Mouse (Mus musculus): ENCODE data around the gene Gm12253. TPM values are rescaled to one million over a fixed set of nuclear protein-coding genes. Genes with fewer than 3 reads are reported as not detected.

The Gm12253 gene
- total and polyA plus RNA-seq, 3 experiments: 109 TPM; not detected in 2

DNA sequence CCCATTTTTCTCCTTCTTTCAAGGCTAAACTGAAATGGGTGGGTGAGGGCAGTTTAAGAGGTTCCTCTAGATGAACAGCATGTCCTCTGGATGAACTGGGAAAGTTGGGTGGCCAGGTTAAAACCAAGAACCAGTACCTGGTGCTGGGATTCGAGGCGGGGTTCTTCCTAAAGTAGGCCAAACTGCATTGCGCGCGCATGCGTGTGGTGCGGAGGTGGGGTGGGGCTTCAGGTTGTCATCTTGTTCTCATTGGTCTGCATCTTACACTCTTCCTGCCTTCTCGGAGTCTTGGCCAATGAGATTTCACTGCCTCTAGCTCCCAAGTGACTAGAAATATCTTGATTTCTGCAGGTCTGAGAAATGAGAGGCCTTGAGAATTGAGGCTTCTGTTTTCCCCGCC lies 20.4 kb downstream of the Gm12253 start, which contains the start of gene Lypd9:
Gene Lypd9 (minus strand): TSS at position 165 of the 400 bp plus-strand sequence.
- DNase-seq (ENCODE audit: low read depth, low spot score): no peak
- H3K9ac ChIP-seq (ENCODE audit: control insufficient read depth, low read depth, low read length, poor library complexity, severe bottlenecking): no peak within 1 kb of the TSS
- H3K4me3 ChIP-seq (ENCODE audit: control insufficient read depth in 1 of 2, insufficient read depth in 1 of 2, low read depth in 2 of 2, low read length in 2 of 2): no peak within 1 kb of the TSS
- no peaks in the 10 kb centered on the region for H3K36me3 ChIP-seq (ENCODE audit: control insufficient read depth in 1 of 2, insufficient read depth in 2 of 2, low read length in 2 of 2)
- H3K27ac ChIP-seq (ENCODE audit: control insufficient read depth, low read depth, low read length): no peak within 1 kb of the TSS
- peaks cover 4 to 8% of the 10 kb centered on the region in 2 experiments; a peak in 3 of 4 replicates for H3K27me3 ChIP-seq (ENCODE audit: control insufficient read depth in 1 of 2, insufficient read depth in 2 of 2, low read length in 2 of 2)
- no peaks in the 10 kb centered on the region for H3K4me1 ChIP-seq (ENCODE audit: control insufficient read depth in 1 of 2, insufficient read depth in 2 of 2, low read length in 2 of 2)
- TF ChIP-seq E2F4 (IDR thresholded peaks at IDR 0.05; ENCODE audit: borderline replicate concordance, low read depth, low read length) (no peak), NELFE (IDR thresholded peaks at IDR 0.05; ENCODE audit: low read depth, low read length) (no peak), USF2 (IDR thresholded peaks at IDR 0.05; ENCODE audit: borderline replicate concordance in 1 of 2, insufficient read depth in 1 of 2, low read depth in 1 of 2, low read length in 2 of 2) (no peak), SIN3A (IDR thresholded peaks at IDR 0.05; ENCODE audit: low read length) (no peak), NRF1 (IDR thresholded peaks at IDR 0.05; ENCODE audit: insufficient read depth, low read depth, low read length, poor library complexity, severe bottlenecking) (no peak)
- H3K79me2 ChIP-seq (ENCODE audit: control insufficient read depth, insufficient read depth, low read length, poor library complexity): no peaks in the 10 kb centered on the region
- H3K9me3 ChIP-seq (replicated peaks; ENCODE audit: insufficient read depth, low read length): no peaks in the 10 kb centered on the region

- Histone ChIP-seq H3K9ac (ENCODE audit: control insufficient read depth, low read depth, low read length, poor library complexity, severe bottlenecking) (no peak overlapping the region), H3K27me3 (ENCODE audit: control insufficient read depth in 1 of 2, insufficient read depth in 2 of 2, low read length in 2 of 2) (peaks cover 4 to 8% of the 10 kb centered on the region in 2 experiments; a peak in 3 of 4 replicates), H3K4me1 (ENCODE audit: control insufficient read depth in 1 of 2, insufficient read depth in 2 of 2, low read length in 2 of 2) (no peaks in the 10 kb centered on the region), H3K27ac (ENCODE audit: control insufficient read depth, low read depth, low read length) (no peak overlapping the region), H3K9me3 (replicated peaks; ENCODE audit: insufficient read depth, low read length) (no peaks in the 10 kb centered on the region), H3K79me2 (ENCODE audit: control insufficient read depth, insufficient read depth, low read length, poor library complexity) (no peaks in the 10 kb centered on the region), H3K36me3 (ENCODE audit: control insufficient read depth in 1 of 2, insufficient read depth in 2 of 2, low read length in 2 of 2) (no peaks in the 10 kb centered on the region), H3K4me3 (ENCODE audit: control insufficient read depth in 1 of 2, insufficient read depth in 1 of 2, low read depth in 2 of 2, low read length in 2 of 2) (no peak overlapping the region)
- DNase-seq (ENCODE audit: low read depth, low spot score): no peak
- no peak for TF ChIP-seq USF1 (IDR thresholded peaks at IDR 0.05; ENCODE audit: low read depth, low read length)
- no peak for TF ChIP-seq ELF1 (IDR thresholded peaks at IDR 0.05; ENCODE audit: low read depth, low read length)
- TF ChIP-seq RCOR1 (IDR thresholded peaks at IDR 0.05; ENCODE audit: low read depth, low read length): no peak
- no peak for TF ChIP-seq MXI1 (IDR thresholded peaks at IDR 0.05; ENCODE audit: low read depth, low read length)
- TF ChIP-seq SMC3 (IDR thresholded peaks at IDR 0.05; ENCODE audit: low read depth, low read length): no peak
- TF ChIP-seq MEF2A (IDR thresholded peaks at IDR 0.05; ENCODE audit: extremely low read depth, insufficient replicate concordance, low read depth, low read length, poor library complexity, severe bottlenecking): no peak
- no peak for TF ChIP-seq GABPA (IDR thresholded peaks at IDR 0.05; ENCODE audit: low read depth, low read length)
- TF ChIP-seq EP300 (IDR thresholded peaks at IDR 0.05; ENCODE audit: low read depth in 1 of 2, low read length in 2 of 2): no peak
- no peak for TF ChIP-seq POLR2AphosphoS2 (IDR thresholded peaks at IDR 0.05; ENCODE audit: low read length)
- TF ChIP-seq SIN3A (IDR thresholded peaks at IDR 0.05; ENCODE audit: low read length): no peak
- no peak for TF ChIP-seq MYB (IDR thresholded peaks at IDR 0.05; ENCODE audit: low read depth, low read length)
- TF ChIP-seq ETS1 (IDR thresholded peaks at IDR 0.05; ENCODE audit: low read depth, low read length): no peak
- no peak for TF ChIP-seq TCF12 (IDR thresholded peaks at IDR 0.05; ENCODE audit: low read depth, low read length)
- TF ChIP-seq ZMIZ1 (IDR thresholded peaks at IDR 0.05; ENCODE audit: low read depth, low read length): no peak
- TF ChIP-seq MYC (IDR thresholded peaks at IDR 0.05; ENCODE audit: low read depth, low read length): no peak
These were observed 21.2 kb downstream of the Gm12253 start for GRCm38 (mm10) chr11:58453592-58453991.

Measured in MEL (cell line).